Mouse (Mus musculus) hindbrain, embryonic 14.5 days (tissue): ENCODE measurements around the gene Arap2. TPM values are rescaled to one million over a fixed set of nuclear protein-coding genes. Genes with fewer than 3 reads are reported as not detected.

ENCODE experiments used
- ATAC-seq: fragments of 200-750 bp; cut with Nextera tagmentation; 2 replicates; pipeline ENCODE4 v1.8.0; 2017; ENCODE audit warnings: moderate number of reproducible peaks, mild to moderate bottlenecking, moderate TSS enrichment, moderate library complexity; ENCODE audit not compliant: low FRiP score
- DNase-seq: peaks from one replicate; pipeline ENCODE4 v3.0.0-alpha.2; 2015; ENCODE audit warnings: low spot score
- H3K27ac ChIP-seq: fragments of 300-500 bp; sonication (generic); 2 replicates; pipeline ENCODE4 v1.5.1; 2014; ENCODE audit warnings: mild to moderate bottlenecking, moderate library complexity
- H3K27me3 ChIP-seq: fragments of 300-500 bp; sonication (generic); 2 replicates; pipeline ENCODE4 v1.6.1; 2014; ENCODE audit warnings: mild to moderate bottlenecking, low read length, mixed read lengths; ENCODE audit not compliant: control insufficient read depth, insufficient read depth
- H3K36me3 ChIP-seq: fragments of 300-500 bp; sonication (generic); replicated peaks from 2 replicates; pipeline ENCODE4 v1.6.1; 2014; ENCODE audit not compliant: control insufficient read depth, insufficient read depth
- H3K4me1 ChIP-seq: fragments of 300-500 bp; sonication (generic); replicated peaks from 2 replicates; pipeline ENCODE4 v1.6.1; 2014; ENCODE audit warnings: antibody characterized with exemption, low read length, mixed read lengths; ENCODE audit not compliant: control insufficient read depth, insufficient read depth
- H3K4me2 ChIP-seq: fragments of 300-500 bp; sonication (generic); replicated peaks from 2 replicates; pipeline ENCODE4 v1.6.1; 2014; ENCODE audit warnings: mild to moderate bottlenecking, moderate library complexity
- H3K4me3 ChIP-seq: fragments of 300-500 bp; sonication (generic); replicated peaks from 2 replicates; pipeline ENCODE4 v1.5.1; 2014; ENCODE audit warnings: mild to moderate bottlenecking, low read length
- H3K9ac ChIP-seq: fragments of 300-500 bp; sonication (generic); 2 replicates; pipeline ENCODE4 v1.6.1; 2014
- H3K9me3 ChIP-seq: fragments of 300-500 bp; sonication (generic); 2 replicates; pipeline ENCODE4 v1.6.1; 2016; ENCODE audit warnings: low read length; ENCODE audit not compliant: control insufficient read depth
- WGBS: fragments of 180-500 bp; shearing (Covaris S2); extraction: QIAGEN DNeasy Blood & Tissue Kit; methylation state at CpG from one replicate; pipeline ENCODE4 v1.1.7; 2014; 5-methylcytosine and 5-hydroxymethylcytosine counted together
- polyA plus RNA-seq: library from polyadenylated mRNA; unstranded; fragments of >200 nt; fragmentation: Nextera tagmentation; extraction: Ambion mirVana; gene quantifications from 2 replicates; pipeline ENCODE4 v1.2.1, GENCODE M21; 2014

Arap2 gene
- polyA plus RNA-seq, 1 experiment from 2014 or later, result 6.4 TPM

DNA sequence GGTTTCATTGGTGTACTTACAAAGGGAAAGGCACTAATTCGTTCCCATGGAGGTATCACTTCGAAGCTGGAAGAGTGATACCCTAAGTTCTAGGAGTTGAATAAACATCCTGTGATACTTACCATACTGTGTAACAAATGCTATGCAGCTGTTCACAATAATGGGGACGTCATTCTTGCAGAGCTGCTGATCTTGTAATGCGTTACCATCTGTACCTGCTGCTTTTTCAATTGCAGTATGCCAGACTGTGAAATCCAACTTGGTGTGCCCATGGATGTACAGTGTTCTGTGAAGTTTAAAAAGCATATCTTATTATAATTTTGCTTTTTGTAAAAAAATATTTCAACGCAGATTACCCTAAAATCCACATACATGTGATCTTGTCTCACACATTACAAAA is 112.0 kb downstream of the Arap2 start:
- ATAC-seq (no peak), DNase-seq (no peak)
- H3K27me3 ChIP-seq, result no peaks in the 10 kb centered on the region
- no peaks in the 10 kb centered on the region for H3K4me1 ChIP-seq
- no peak overlapping the region for H3K27ac ChIP-seq
- H3K4me2 ChIP-seq, result no peak overlapping the region
- no peaks in the 10 kb centered on the region for H3K36me3 ChIP-seq
- no peak overlapping the region for H3K4me3 ChIP-seq
- H3K9ac ChIP-seq, result no peak overlapping the region
- H3K9me3 ChIP-seq, result no peaks in the 10 kb centered on the region
- WGBS, result 82% methylated on average over 5 of the region's 5 CpGs

DNA sequence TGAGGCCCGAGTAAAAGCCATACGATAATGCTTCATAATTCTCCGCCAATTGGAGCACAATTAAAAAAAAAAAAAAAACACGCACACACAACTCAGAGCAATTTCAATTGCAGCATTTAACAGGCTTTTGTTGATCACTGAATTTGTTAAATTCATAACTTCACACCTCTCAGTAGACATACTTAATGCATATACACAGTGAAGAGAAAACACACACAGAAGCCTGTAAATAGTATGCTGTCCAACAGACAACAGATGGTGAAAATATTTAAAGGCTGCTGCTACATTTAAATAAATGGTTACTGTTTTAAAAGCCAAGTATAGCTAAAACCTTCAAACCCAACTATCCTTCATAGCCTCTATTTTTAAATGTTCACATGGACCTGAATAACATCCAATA is 123.6 kb downstream of the Arap2 start:
- H3K4me2 ChIP-seq, result no peak overlapping the region
- no peak for DNase-seq
- no peak for ATAC-seq
- no peaks in the 10 kb centered on the region for H3K9me3 ChIP-seq
- no peak overlapping the region for H3K4me3 ChIP-seq
- no peaks in the 10 kb centered on the region for H3K4me1 ChIP-seq
- no peaks in the 10 kb centered on the region for H3K36me3 ChIP-seq
- H3K27me3 ChIP-seq, result no peaks in the 10 kb centered on the region
- no peak overlapping the region for H3K27ac ChIP-seq
- 94% methylated on average over 4 of the region's 4 CpGs for WGBS
- no peak overlapping the region for H3K9ac ChIP-seq

DNA sequence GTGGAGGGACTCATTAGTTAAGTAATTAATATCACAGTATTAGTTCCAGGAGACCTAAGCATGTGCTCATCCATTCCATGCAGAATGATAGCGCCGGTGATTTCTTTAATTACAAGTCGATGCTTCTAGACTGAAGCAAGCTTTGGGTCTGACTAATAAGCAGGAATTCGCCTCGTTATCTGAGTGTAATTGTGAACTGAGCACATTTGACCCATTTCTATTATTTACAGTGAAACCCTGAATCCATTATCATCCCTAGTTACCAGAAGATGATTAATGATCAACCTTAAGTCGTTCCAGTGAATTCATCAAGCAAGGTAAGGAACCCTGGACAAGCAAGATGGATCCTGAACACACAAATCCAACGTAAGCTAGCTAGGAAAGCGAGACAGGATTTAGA is 125.5 kb downstream of the Arap2 start:
- WGBS, result 63% methylated on average over 8 of the region's 8 CpGs
- no peak for DNase-seq
- H3K4me2 ChIP-seq, result no peak overlapping the region
- ATAC-seq, result no peak
- H3K27ac ChIP-seq, result 0 out of 2 replicates have a peak overlapping the region, but pooled peaks have one; percentile 17
- no peaks in the 10 kb centered on the region for H3K36me3 ChIP-seq
- H3K9ac ChIP-seq, result no peak overlapping the region
- no peaks in the 10 kb centered on the region for H3K9me3 ChIP-seq
- H3K27me3 ChIP-seq, result no peaks in the 10 kb centered on the region
- H3K4me3 ChIP-seq, result no peak overlapping the region
- H3K4me1 ChIP-seq, result no peaks in the 10 kb centered on the region

DNA sequence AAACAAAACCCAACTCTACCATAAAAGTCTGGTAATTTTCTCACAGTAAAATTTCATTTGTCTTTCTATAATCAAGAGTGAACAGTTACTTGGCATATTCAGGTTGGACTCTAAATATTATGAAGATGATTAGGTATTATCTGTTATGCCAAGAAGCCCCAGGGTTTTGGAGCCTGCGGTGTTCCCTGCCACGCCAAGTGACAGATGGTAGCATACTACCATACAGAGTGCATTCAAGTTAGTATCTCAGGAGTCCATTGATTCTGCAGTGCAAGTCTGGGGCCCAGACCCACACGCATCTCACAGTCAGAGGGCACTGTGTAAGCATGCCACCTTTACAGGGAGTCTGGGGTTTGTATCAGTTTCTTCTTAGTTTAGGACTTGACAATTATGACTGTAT is 129.6 kb downstream of the Arap2 start:
- H3K27me3 ChIP-seq, result no peaks in the 10 kb centered on the region
- H3K27ac ChIP-seq, result no peak overlapping the region
- H3K9ac ChIP-seq, result no peak overlapping the region
- no peaks in the 10 kb centered on the region for H3K9me3 ChIP-seq
- WGBS, result 71% methylated on average over 3 of the region's 3 CpGs
- no peak overlapping the region for H3K4me2 ChIP-seq
- no peaks in the 10 kb centered on the region for H3K4me1 ChIP-seq
- no peak overlapping the region for H3K4me3 ChIP-seq
- no peak for ATAC-seq
- H3K36me3 ChIP-seq, result no peaks in the 10 kb centered on the region
- DNase-seq, result no peak

DNA sequence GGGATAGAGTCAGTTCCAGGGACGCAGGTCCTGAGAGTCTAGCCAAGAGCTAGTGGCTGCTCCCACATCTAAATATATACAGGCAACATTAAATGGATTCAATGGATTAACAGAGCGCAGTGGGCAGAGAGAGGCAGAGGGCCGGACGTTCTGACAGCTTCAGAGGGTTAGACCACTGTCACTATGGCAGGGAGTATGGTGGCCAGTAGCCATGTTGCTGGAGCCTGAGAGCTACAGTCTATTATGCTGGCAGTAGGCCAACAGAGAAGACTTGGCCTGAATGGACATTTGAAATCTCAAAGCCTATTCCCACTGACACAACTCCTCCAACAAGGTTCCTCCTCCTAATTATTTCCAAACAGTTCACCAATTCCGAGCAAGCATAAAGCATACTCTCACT is 137.1 kb downstream of the Arap2 start:
- Histone ChIP-seq H3K36me3 (no peaks in the 10 kb centered on the region), H3K4me1 (no peaks in the 10 kb centered on the region), H3K9ac (no peak overlapping the region), H3K27ac (no peak overlapping the region), H3K9me3 (no peaks in the 10 kb centered on the region), H3K4me3 (no peak overlapping the region), H3K27me3 (no peaks in the 10 kb centered on the region), H3K4me2 (no peak overlapping the region)
- ATAC-seq (no peak), DNase-seq (no peak)
- WGBS, result 95% methylated on average over 5 of the region's 5 CpGs

DNA sequence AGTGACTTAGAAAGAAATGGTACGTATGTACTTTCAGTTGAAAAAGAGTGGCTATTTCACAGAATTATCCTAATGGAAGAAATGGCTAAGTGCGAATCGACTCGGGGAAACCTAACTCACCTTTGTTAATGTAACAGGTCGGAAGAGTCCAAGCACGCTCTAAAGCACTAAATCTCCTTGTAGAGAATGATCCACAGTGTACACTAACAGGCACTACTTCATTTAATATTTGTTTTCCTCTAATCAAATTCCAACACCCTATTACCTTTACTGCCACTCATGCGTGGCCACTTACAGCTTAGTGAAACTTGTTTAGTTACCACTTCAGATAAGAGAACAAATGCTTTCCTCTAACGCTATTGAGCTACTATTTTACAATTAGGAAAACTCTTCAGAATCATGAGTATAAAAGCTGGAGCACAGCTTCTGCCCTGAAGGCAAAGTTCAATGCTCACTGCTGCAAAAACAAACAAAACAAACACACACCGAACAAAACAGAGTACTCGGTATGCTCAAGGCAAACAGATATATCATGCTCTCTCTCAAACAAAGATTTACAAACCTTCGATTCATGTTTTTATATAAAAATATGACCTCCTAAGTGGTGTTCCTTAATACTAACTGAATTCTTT is 143.0 kb downstream of the Arap2 start:
- WGBS, result 86% methylated on average over 11 of the region's 11 CpGs
- no peak overlapping the region for H3K4me2 ChIP-seq
- DNase-seq, result no peak

DNA sequence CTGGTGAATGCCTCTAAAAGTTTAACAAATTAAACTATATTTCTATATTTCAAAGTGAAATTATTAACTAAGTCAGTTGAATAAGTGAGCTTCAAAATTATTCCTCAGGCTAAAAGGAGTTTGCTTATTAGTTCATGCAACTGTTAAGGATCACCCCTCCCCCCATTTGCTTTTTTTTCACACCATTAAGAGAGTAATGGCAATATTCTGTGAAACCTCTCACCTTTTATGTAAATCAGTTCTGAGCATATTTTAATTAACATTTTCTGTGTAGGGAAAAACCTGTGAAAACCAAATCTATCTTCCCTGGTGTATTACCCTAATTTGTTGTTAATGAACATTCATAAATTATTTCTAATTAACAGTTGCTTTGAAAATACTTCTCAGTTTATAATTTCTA is 147.7 kb downstream of the Arap2 start:
- Histone ChIP-seq H3K27ac (no peak overlapping the region), H3K27me3 (no peaks in the 10 kb centered on the region), H3K4me2 (no peak overlapping the region), H3K4me1 (no peaks in the 10 kb centered on the region), H3K9me3 (no peaks in the 10 kb centered on the region), H3K4me3 (no peak overlapping the region), H3K36me3 (no peaks in the 10 kb centered on the region), H3K9ac (no peak overlapping the region)
- ATAC-seq, result no peak
- no peak for DNase-seq

More for the DNA sequence above, 143.0 kb downstream of the Arap2 start:
- Histone ChIP-seq H3K4me3 (no peak overlapping the region), H3K9ac (no peak overlapping the region), H3K9me3 (no peaks in the 10 kb centered on the region), H3K36me3 (no peaks in the 10 kb centered on the region), H3K4me1 (no peaks in the 10 kb centered on the region), H3K27me3 (no peaks in the 10 kb centered on the region), H3K27ac (no peak overlapping the region)
- no peak for ATAC-seq

DNA sequence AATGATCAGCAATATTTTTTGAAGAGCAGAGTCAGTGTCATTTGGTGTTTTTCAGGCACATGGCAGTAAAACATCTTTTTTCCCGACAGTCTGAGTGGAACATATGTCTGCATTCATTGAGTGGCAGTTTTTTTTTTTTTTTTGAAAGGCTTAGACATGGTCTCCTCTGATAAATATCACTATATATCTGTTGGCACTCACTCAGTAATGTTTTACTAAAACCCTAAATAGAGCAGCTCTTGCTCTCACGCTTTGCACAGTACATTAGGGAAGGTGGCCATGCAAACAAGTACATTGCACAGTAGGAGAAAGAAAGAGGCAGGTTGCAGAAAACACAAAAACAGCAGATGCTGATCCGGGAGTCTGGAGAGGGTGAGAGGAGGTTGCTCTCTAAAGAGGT is 154.0 kb downstream of the Arap2 start:
- 67% methylated on average over 3 of the region's 3 CpGs for WGBS
- Histone ChIP-seq H3K4me2 (no peak overlapping the region), H3K27ac (no peak overlapping the region), H3K4me1 (no peaks in the 10 kb centered on the region), H3K9me3 (no peaks in the 10 kb centered on the region), H3K36me3 (no peaks in the 10 kb centered on the region), H3K9ac (no peak overlapping the region), H3K27me3 (no peaks in the 10 kb centered on the region), H3K4me3 (no peak overlapping the region)
- DNase-seq (no peak), ATAC-seq (no peak)

DNA sequence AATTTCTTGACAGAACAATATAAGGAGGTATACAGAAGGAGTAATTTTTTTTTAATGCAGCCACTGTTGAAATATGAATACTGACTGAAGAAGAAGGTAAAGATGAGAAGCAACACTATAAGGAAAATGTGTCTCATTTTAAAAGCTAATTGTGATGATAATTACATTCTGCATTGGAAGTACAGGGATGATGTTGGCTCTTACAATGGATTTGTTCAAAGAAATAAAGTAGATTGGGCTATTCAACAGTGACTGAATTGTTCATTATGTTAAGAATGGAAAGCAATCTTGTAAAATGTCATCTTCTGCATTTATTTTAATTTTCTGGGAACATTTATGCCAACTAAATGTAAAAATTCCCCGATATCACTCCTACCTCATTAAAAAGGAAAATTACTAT is 178.6 kb downstream of the Arap2 start:
- no peak overlapping the region for H3K4me2 ChIP-seq
- DNase-seq, result no peak
- H3K4me1 ChIP-seq, result no peaks in the 10 kb centered on the region
- no peak for ATAC-seq
- H3K9me3 ChIP-seq, result no peaks in the 10 kb centered on the region
- no peak overlapping the region for H3K27ac ChIP-seq
- no peak overlapping the region for H3K4me3 ChIP-seq
- no peaks in the 10 kb centered on the region for H3K27me3 ChIP-seq
- no peak overlapping the region for H3K9ac ChIP-seq
- H3K36me3 ChIP-seq, result no peaks in the 10 kb centered on the region
- 73% methylated on average over 1 of the region's 1 CpGs for WGBS

DNA sequence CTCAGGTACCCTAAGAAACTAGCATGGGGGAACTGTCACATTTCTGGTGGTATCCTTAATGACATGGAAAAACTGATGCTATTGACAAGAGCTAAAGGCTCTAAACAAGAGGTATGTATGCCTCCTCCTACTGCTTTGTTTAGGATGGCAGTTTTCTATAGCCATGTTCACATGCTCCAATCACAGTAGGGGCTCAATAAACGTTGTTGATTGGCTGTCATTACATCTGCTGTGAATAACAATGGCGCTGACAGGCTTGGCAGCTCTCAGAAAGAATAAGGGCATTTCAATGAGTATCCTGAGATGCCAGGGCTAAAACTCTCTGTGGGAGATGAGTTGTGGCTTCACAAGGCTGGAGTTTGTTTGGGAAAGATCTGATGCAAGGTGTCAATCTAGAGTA is 183.3 kb downstream of the Arap2 start:
- no peak overlapping the region for H3K4me2 ChIP-seq
- no peaks in the 10 kb centered on the region for H3K27me3 ChIP-seq
- no peaks in the 10 kb centered on the region for H3K36me3 ChIP-seq
- no peak overlapping the region for H3K4me3 ChIP-seq
- H3K27ac ChIP-seq, result no peak overlapping the region
- no peaks in the 10 kb centered on the region for H3K9me3 ChIP-seq
- H3K9ac ChIP-seq, result no peak overlapping the region
- ATAC-seq (no peak), DNase-seq (no peak)
- no peaks in the 10 kb centered on the region for H3K4me1 ChIP-seq
- WGBS, result 16% methylated on average over 2 of the region's 2 CpGs
